Mouse (Mus musculus): Measurements from ENCODE around the gene Defb41.
"Not testable (repeated sequence)": the region's sequence is repeated elsewhere in the genome, so short reads cannot be mapped to it uniquely, and the experiment has no call there.

Defb41 gene

DNA sequence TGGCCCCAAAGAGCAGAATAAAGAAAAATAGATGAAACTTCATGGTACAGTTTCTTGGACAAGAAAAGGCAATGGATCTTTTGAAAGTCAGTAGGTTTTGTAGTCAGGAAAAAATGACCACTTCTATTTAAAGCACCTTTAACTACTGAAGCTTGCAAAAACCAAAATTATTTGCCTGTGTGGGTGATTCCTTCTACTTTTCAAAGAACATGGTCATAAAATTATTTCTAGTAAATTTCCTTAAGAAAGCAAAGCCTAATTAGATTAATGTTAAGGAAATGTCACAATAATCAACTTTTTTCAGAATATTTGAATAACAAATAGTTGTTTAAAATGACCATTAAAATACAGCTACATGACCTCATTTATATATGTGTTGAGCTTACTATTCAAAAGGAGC is at the start of gene Defb41:
Defb41 (minus strand) TSS at position 101 of the 400 bp plus-strand sequence.
- no peak for DNase-seq (ENCODE audit: low spot score in 2 of 2)

DNA sequence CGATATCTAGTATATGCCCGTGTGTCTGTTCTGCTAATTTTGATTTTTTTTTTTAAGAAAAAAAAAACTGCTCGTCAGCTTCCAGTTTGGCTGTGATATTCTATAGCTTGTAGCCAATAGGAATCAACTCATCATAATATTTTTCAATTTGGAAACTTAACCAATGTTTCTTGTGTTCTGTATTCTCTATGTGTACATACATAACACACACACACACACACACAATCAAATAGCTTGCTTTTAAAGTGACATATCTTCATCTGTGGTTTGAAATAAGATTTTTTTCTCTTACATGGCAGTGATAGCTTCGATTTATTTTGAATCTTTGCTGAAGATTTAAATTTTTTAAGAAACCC is 43.5 kb upstream of the Defb41 start:
- DNase-seq (ENCODE audit: low spot score in 2 of 2): no peak

DNA sequence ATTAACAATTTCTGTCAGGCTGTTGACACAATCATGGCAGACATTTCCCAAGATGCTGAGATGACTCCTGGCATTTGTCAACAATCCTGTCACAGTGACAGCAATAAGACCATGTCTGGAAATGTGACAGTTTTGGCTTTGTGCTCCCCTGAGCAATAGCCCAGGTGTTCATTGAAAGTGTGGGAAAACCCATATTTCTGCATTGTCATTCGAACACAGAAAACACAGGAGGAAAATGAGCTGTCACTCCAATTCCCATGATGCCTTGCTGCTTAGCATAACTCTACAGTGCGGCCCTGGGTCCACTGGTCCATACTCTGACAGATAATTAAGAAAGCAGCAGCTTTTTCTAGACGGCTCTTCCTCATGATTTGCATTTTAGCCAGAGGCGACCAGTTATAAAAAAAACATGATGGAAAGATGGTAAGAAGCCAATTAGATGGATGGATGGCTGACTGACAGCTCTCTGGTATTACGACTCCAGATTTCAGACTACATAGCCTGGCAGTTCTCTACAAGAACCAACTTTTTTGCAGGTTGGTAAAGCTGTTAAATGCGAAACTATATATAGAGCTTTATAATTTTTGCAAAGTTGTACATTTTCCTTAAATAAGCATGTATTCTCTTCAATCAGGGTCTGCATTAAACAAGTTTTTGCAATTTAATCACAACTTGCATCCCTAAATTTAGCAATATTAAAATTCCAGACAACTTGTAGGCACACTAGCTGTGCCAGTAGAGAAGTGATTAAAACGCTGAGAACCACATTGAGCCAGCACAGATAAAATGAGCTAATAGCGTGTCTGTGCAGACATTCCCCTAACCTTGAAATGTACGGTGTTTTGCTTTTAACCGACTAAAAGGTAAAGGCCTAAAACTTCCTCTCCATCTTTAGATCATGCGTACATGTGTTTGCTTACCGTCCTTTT is 42.9 kb upstream of the Defb41 start:
- DNase-seq (ENCODE audit: low spot score in 2 of 2): peak in 1 of 2 experiments; percentile 20

DNA sequence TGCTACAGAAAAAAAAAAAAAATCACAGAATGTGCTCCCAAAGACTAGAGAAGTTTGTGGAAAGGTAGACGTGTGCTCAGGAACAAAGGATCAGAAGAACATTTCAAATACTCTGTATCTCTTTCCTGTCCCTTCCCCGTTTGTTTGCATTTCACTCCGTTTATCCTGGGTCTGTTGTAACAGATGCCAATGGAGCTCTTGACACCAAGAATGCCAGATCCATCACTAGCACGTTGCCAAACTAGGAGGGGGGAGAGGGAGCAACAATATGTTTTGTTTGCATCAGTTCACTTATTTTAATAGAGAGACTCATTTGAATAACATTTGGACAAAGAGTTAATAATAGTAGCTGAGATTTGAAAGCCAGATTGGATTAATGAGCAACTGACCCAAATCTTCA is 27.6 kb upstream of the Defb41 start:
- no peak for DNase-seq (ENCODE audit: low spot score in 2 of 2)

DNA sequence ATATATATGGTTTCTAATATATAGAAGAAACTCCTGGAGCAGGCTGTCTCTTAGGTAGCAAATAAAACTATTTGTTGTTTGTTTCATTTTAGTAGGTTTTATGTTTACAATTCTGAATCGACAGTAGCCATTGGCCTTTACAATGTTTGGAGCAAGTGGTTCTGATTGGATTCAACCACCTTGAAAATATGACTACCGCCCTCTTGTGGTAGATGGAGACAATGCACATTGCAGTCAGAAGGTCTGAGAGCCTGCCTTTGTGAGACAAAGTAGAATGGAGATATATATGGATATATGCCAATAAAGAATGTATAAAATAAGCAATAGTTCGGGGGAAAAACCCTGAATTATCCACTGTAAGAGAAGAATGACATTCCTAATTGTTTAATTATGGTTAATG is 23.9 kb upstream of the Defb41 start:
- no peak for DNase-seq (ENCODE audit: low spot score in 2 of 2)

DNA sequence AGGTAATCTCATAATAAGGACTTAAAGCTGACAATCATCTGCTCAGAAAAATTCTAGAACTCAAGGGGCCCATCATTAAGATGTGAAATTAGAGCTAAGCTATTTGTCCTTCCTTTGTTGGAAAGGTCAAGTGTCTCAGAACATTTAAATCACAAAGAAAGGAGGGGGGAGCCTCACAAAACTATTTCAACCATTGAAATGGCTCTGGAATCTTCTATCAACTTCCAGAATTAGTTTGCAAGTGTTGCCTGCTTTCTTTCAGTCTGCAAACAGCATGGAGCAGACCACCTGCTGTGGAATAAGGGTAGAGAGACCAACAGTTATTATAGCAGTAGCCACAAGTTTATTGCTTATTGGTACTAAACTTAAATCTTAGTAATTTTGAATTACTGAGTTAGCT is 22.4 kb upstream of the Defb41 start:
- DNase-seq (ENCODE audit: low spot score in 2 of 2): no peak

DNA sequence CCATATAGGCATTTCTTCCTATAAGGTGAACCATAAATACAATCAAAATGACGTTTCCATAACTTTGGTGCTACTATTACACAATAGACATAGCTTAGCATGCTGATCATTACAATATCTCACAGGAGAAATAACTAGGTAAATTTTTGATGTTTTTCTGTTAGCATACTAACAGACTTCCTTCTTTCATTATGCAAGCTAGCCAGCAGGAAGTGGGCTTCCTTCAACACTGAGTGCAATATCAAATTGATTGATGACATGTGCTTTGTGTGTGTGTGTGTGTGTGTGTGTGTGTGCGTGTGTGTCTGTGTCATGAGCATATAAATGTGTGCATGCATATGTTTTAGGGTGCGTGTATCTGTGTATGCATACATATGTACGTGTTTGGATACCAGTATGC is 6.2 kb upstream of the Defb41 start:
- no peak for DNase-seq (ENCODE audit: low spot score in 2 of 2)

DNA sequence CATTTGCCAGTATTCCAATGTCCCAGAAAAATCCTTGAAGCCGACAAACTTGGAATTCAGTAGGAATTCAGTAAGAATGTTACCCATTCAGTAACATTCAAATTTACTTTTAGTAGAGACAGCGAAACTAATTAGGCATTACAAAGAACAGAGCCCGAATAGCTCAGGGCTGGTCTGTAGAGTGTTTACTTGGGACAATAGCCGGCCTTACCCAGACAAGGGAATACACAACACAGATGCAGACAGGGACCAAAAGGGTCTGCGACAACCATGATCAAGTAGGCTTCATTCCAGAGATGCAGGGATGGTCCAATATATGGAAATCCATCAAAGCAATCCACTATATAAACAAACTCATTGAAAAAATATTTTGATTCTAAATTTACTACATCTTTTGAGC is 3.9 kb upstream of the Defb41 start:
- no peak for DNase-seq (ENCODE audit: low spot score in 2 of 2)

DNA sequence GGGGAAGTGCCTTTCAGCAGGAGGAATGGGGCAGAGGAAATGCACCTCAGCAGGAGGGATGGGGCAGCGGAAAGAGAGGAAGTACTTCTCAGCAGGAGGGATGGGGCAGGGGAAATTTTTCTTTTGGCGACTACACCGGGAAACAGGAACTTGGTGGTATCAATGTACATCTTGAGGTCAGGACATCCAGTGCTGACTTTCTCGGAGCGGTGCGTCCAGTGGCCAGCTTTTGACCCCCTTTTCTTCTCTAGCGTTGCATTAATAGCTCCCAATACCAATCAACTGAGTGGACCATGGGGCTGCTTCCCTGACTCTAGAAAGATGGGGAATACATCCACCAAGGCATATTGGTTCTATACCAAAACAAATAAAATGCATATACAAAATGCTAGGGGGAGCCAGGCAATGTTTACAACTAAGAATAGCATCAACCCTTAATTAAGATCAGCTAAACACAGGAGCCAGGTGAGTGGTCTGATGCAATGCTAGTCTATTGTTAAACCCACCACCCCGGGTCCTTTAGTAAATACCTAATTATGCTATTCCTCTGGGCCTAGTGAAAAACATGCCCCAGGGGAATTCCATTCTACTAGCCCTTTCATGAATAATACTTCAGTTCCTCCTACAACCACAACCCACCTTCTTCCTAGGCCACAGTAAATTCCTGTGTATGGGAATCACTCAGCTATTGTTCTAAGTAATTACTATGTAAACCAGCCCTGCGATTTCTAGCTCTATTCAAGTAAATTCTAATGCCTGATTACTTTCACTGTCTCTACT is 18.9 kb downstream of the Defb41 start:
- DNase-seq (ENCODE audit: low spot score in 2 of 2): not testable (repeated sequence)

DNA sequence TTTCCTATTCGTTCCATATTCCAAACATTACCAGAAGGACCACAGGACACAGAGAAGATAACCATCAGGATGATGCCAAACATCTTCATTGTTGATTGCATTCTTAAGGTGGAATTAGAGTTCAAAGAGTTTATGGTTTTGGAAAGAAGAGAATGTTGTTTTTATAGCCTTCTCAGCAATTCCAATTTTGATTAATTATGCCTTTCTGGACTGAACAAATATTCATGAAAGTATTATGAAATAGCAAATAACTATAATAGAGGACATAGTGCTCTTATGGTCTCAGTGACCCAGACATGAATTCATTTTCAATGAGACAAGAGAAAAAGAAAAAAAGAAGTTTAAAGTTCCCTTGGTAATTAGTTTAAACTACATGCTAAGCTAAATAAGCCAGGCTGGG is 27.6 kb downstream of the Defb41 start, which contains the start of gene Defb18:
Defb18 (minus strand) TSS at position 101 of the 400 bp plus-strand sequence.
- DNase-seq (ENCODE audit: low spot score in 2 of 2): no peak

DNA sequence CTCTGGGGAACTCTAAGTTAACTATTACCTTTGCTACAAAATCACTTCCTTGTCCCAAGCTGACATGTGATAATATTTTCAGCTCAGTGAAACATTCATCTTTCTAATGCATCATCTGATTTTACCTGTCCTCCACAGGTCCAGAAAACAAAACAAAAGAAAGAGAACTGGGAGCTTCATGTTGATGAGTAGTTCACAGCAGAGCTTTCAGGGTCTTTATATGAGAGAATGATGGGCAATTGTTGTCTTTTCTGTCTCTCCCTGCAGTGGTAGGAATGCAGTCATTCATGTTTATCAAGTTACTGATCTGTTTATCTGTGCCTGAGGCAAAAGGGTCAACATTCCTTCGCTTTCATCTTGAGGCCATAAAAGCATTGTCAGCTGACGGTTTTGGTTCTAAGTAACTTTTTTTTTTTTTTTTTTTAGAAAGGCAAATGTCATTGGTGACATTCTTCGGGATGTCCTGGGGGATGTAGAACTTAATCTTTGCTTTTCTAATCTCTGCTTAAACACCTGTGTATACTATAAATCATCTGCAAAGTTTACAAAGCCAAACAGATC is 41.5 kb downstream of the Defb41 start:
- no peak for DNase-seq (ENCODE audit: low spot score in 2 of 2)
